Mouse (Mus musculus) retina, postnatal 7 days (tissue): Measurements from ENCODE around the gene Gm5426.
"Not testable (repeated sequence)": the region's sequence is repeated elsewhere in the genome, so short reads cannot be mapped to it uniquely, and the experiment has no call there.

Experiments
- DNase-seq: peaks from one replicate; pipeline ENCODE4 v3.0.0-alpha.2; 2012; ENCODE audit warnings: low read depth, low spot score

Gm5426 gene

GRCm38 (mm10) chr10:96136451-96136850, at the start of gene Gm5426:
TSS of gene Gm5426 (plus strand) at chr10:96136603.
- DNase-seq, result not testable (repeated sequence)

- no peak for DNase-seq
These were observed 46.7 kb upstream of the Gm5426 start for GRCm38 (mm10) chr10:96089744-96090143.

GRCm38 (mm10) chr10:96090388-96090787, 46.0 kb upstream of the Gm5426 start:
- no peak for DNase-seq

GRCm38 (mm10) chr10:96093890-96094531, 42.4 kb upstream of the Gm5426 start:
- DNase-seq, result no peak

- DNase-seq, result no peak
These were observed 41.8 kb upstream of the Gm5426 start for GRCm38 (mm10) chr10:96094559-96094958.

GRCm38 (mm10) chr10:96096730-96097129, 39.7 kb upstream of the Gm5426 start:
- DNase-seq, result no peak

- no peak for DNase-seq
These were observed 35.4 kb upstream of the Gm5426 start for GRCm38 (mm10) chr10:96101035-96101434.

GRCm38 (mm10) chr10:96104158-96104557, 32.2 kb upstream of the Gm5426 start:
- no peak for DNase-seq

- no peak for DNase-seq
These were observed 31.8 kb upstream of the Gm5426 start for GRCm38 (mm10) chr10:96104624-96105023.

- DNase-seq, result no peak
These were observed 31.3 kb upstream of the Gm5426 start for GRCm38 (mm10) chr10:96105124-96105523.

- no peak for DNase-seq
These were observed 29.3 kb upstream of the Gm5426 start for GRCm38 (mm10) chr10:96106972-96107720.

- no peak for DNase-seq
These were observed 28.6 kb upstream of the Gm5426 start for GRCm38 (mm10) chr10:96107825-96108224.

GRCm38 (mm10) chr10:96115325-96115724, 21.1 kb upstream of the Gm5426 start:
- no peak for DNase-seq

- no peak for DNase-seq
These were observed 15.6 kb upstream of the Gm5426 start for GRCm38 (mm10) chr10:96120821-96121220.

GRCm38 (mm10) chr10:96121249-96122010, 15.0 kb upstream of the Gm5426 start:
- no peak for DNase-seq

- DNase-seq, result no peak
These were observed 12.5 kb upstream of the Gm5426 start for GRCm38 (mm10) chr10:96123885-96124284.

- DNase-seq, result no peak
These were observed 12.1 kb upstream of the Gm5426 start for GRCm38 (mm10) chr10:96124290-96124689.

GRCm38 (mm10) chr10:96125771-96126454, 10.5 kb upstream of the Gm5426 start:
- no peak for DNase-seq

GRCm38 (mm10) chr10:96129213-96129612, 7.2 kb upstream of the Gm5426 start:
- no peak for DNase-seq

GRCm38 (mm10) chr10:96130406-96130805, 6.0 kb upstream of the Gm5426 start:
- DNase-seq, result no peak

GRCm38 (mm10) chr10:96131112-96131511, 5.3 kb upstream of the Gm5426 start:
- DNase-seq, result no peak

GRCm38 (mm10) chr10:96132161-96132560, 4.2 kb upstream of the Gm5426 start:
- peak; percentile 50 for DNase-seq
